Mouse (Mus musculus) liver, embryonic 14 days (tissue): ENCODE measurements around the gene Ogn. TPM values are rescaled to one million over a fixed set of nuclear protein-coding genes. Genes with fewer than 3 reads are reported as not detected.

Experiments
- polyA plus RNA-seq: library from polyadenylated mRNA; depleted of rRNA; stranded (reverse); fragments of >200 nt; gene quantifications from 2 replicates; pipeline ENCODE4 v1.2.3, GENCODE M21; 2012; rRNA removed

The Ogn gene
- 0.50 and 1.5 TPM in 2 replicates for polyA plus RNA-seq

DNA sequence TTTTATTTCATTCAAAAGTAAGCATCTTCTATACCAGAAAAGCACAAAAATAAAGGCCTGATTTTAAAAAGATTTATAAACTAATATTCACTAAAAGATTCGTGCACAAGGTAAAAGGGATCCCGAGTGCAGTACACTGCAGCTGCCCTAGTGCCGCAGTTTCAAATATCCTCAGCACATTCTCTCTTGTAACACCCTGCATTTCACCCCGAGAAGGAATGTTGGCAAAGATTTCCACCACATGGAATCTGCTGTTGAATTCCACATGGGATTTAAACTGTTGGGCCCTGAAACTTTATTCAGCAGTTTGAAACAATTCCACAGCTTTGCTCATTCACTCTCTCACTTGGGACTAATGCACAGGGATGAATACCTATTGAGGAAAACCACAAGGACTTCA lies at the start of gene Ogn:
Gene Ogn, plus strand, starts transcription at position 333 of the 400 bp plus-strand sequence.

DNA sequence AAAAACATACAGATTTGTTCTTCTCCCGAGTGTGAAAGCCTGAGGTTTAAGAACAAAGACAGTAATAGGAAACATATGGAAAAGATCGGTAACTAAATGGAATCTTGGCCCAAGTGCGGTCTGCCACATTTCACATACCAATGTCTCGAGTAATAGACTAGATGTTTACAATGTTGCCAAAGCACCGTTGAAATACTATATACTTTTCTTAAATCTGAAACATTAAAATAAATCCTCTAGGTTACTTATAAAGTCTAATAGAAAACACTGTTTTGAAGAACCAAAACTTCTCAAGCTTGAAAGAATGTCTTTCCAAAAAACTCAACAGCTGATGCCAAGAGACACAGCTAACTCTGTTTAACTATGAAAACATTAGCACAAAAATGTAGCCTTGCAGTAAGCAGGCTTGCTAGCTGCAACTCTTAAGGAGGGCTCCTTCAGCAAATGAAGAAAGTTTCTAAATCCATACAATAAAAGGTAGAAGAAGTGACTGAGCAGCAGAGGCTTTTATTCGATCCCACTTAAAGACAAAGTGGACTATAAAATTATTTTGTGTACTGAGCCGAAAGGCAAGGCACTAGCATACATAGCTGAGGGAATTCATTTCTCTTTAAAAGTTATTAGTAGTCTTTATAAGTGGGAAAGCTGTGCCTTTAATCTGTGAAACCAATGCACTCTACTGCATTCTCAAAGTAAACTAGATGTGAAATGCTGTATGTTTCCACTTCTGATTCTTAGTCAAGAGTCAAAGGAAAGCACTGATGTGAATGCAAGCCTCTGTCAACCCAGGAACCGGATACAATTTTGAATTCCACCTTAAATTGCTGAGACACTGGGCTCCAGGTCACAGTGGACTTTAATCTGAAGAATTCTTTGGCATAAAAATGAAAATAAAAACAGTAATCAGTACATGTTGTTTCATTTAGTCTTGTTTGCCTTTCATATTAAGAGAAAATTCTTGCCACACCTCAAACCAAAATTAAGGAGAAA lies 26.0 kb upstream of the Ogn start, which contains the start of gene Omd:
Gene Omd, plus strand, starts transcription at position 922 of the 990 bp plus-strand sequence.

DNA sequence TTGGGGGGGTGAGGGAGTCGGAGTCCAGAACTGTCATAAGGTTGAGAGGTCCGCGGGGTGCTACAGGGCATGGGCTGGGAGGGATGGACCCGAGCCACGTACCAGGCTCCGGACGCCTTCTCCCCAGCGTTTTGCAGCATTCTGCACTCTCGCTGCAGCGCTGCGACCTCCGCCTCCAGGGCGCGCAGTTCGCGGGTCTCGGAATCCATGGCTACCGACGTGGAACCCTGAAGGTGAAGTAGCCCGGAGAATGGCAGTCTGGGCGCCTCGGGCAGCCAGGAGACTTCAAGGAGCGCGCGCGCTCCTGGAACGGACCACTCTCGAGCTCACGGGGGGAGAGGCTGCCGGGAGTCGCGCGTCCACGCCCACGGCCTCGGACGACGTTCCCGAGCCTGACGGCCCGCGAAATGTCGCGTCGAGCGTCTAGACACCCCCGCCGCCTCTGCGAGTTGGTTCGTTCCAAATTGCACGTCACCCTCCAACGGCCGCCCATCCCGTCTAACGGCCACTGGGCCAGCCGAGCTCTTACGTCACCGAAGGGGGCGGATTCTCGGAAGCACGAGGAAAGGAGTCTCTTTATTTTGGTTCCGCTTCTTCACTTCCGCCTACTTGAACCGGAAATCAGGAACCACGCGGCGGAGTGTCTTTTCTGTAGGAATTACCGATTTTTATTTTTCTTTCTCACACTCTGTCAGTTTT lies 44.8 kb downstream of the Ogn start, which contains the start of the genes Cenpp and Nol8:
Gene Cenpp, minus strand, starts transcription at position 305 of the 699 bp plus-strand sequence.
Gene Nol8, plus strand, starts transcription at position 598 of the 699 bp plus-strand sequence.

Other genes with a start within 250 kb of the Ogn start
- 3.4 and 4.4 TPM in 2 replicates for gene Ippk, start 186.8 kb upstream of the Ogn start, polyA plus RNA-seq
- 0.11 and 0.14 TPM in 2 replicates for gene Tes3-ps, start 114.7 kb upstream of the Ogn start, polyA plus RNA-seq
- gene Ecm2, start 103.2 kb upstream of the Ogn start, polyA plus RNA-seq = 0.16 and 0.18 TPM in 2 replicates
- 0.07 and 1.0 TPM in 2 replicates for gene Aspn, start 63.6 kb upstream of the Ogn start, polyA plus RNA-seq
- not detected in 2 replicates for gene Omd, start 25.6 kb upstream of the Ogn start, polyA plus RNA-seq
- 10.9 and 13.0 TPM in 2 replicates for gene Cenpp, start 44.7 kb downstream of the Ogn start, polyA plus RNA-seq
- gene Nol8, start 45.0 kb downstream of the Ogn start, polyA plus RNA-seq = 6.2 and 6.3 TPM in 2 replicates
- gene Iars, start 74.1 kb downstream of the Ogn start, polyA plus RNA-seq = 38.1 and 38.5 TPM in 2 replicates
- not detected in 2 replicates for gene Gm30302, start 191.0 kb downstream of the Ogn start, polyA plus RNA-seq